Mouse (Mus musculus): Measurements from ENCODE around the gene Gm20532. TPM values are rescaled to one million over a fixed set of nuclear protein-coding genes. Genes with fewer than 3 reads are reported as not detected.

The Gm20532 gene
- polyA plus RNA-seq, 1 experiment = not detected

DNA sequence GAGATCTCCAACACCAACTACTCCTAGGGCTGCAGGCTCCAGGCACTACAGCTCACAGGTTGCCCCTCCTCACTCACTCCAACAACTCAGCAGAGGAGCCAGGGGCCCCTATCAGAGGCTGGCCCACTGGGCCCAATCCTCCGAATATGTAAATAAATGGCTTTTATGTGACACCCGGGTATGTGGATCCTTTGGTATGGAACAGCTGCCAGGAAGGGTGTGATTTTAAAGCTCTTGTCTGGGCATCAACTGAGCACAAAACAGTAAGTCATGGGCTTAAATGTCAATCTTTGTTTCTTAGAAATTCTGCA, 49.8 kb downstream of the Gm20532 start:
- peaks cover 68% of the 10 kb centered on the region for H3K4me1 ChIP-seq
- H3K36me3 ChIP-seq (replicated peaks; ENCODE audit: low read length) = peaks cover 67% of the 10 kb centered on the region
- TF ChIP-seq GATA1 (IDR thresholded peaks at IDR 0.05; ENCODE audit: borderline replicate concordance, low read length) = no peak
- no peak for TF ChIP-seq FLI1 (IDR thresholded peaks at IDR 0.05; ENCODE audit: low read length)
- peaks cover 4% of the 10 kb centered on the region for H3K27me3 ChIP-seq (replicated peaks)
- no peaks in the 10 kb centered on the region for H3K9me3 ChIP-seq
- H3K4me3 ChIP-seq (replicated peaks) = no peak overlapping the region

DNA sequence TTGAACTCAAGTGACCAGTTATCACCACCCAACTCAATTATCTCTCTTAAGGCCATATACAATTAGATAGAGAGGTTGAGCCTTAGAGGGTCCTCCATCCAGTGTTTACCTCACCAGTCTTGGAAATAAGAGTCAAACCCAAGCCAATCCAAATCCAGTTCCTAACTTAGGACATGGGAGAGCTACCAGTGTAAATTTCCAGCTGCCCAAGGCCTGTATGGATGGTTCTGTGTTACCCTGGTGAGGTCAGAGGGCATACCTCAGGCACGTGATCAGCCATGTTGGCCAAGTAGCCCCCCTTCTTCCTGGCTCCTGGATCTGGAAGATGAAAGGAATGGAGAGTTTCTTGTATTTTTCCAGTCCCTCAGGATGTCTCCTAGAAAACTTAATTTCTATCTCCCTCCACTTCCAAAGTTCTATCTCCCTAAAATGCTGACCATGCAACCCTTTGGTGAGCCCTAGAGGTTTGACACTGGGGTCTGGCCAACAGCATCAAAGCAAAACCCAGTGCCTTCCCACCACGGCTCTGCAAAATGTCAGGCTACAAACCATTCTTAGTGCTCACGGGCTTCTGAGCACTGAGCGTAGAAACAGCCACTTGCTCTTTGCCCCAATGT, 51.0 kb downstream of the Gm20532 start:
- peaks cover 64% of the 10 kb centered on the region for H3K36me3 ChIP-seq (replicated peaks; ENCODE audit: low read length)
- no peaks in the 10 kb centered on the region for H3K9me3 ChIP-seq
- H3K27me3 ChIP-seq (replicated peaks) = peaks cover under 1% of the 10 kb centered on the region
- H3K4me1 ChIP-seq = peaks cover 79% of the 10 kb centered on the region
- no peak for TF ChIP-seq FLI1 (IDR thresholded peaks at IDR 0.05; ENCODE audit: low read length)
- no peak for TF ChIP-seq GATA1 (IDR thresholded peaks at IDR 0.05; ENCODE audit: borderline replicate concordance, low read length)
- H3K4me3 ChIP-seq (replicated peaks) = peak overlapping the region; percentile 64

DNA sequence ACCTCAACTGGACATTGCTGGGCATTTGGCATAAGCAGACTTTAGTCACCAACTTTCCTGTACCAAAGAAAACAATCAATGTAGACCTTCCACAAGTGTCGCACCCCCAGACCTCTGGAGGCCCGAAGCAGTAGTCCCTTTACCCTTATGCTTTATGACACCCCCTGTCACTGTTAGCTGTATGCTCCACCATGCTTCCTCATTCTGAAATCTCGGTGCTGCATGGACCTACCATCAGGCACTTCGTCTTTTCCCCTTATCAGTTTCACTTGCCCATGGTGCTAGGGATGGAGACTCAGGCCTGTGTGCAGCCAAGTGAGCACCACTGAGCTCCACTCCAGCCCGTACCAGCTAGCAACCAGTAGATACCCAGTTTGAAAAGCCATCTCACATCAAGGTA, 51.6 kb downstream of the Gm20532 start:
- peaks cover 79% of the 10 kb centered on the region for H3K4me1 ChIP-seq
- no peaks in the 10 kb centered on the region for H3K9me3 ChIP-seq
- peaks cover 58% of the 10 kb centered on the region for H3K36me3 ChIP-seq (replicated peaks; ENCODE audit: low read length)
- TF ChIP-seq GATA1 (IDR thresholded peaks at IDR 0.05; ENCODE audit: borderline replicate concordance, low read length) (no peak), FLI1 (IDR thresholded peaks at IDR 0.05; ENCODE audit: low read length) (no peak)
- no peaks in the 10 kb centered on the region for H3K27me3 ChIP-seq (replicated peaks)
- peak overlapping the region; percentile 92 for H3K4me3 ChIP-seq (replicated peaks)

DNA sequence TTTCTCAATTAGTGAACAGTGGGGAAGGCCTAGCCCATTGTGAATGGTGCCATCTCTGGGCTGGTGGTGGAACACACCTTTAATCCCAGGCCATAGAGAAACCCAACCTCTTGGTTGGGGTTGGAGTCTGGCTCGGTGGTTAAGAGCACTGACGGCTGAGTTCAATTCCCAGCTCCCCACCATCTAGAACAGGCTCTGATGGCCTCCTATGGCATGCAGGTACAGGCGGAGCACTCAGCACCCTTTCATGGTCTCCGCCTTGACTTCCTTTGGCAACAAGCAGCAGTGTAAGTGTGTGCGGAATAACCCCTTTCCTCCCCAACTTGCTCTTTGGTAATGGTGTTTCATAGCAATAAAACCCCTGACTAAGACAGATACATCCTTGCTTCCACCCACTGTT, 52.1 kb downstream of the Gm20532 start:
- Histone ChIP-seq H3K9me3 (no peaks in the 10 kb centered on the region), H3K4me3 (replicated peaks) (peak overlapping the region; percentile 92), H3K27me3 (replicated peaks) (no peaks in the 10 kb centered on the region), H3K36me3 (replicated peaks; ENCODE audit: low read length) (peaks cover 54% of the 10 kb centered on the region), H3K4me1 (peaks cover 77% of the 10 kb centered on the region)
- TF ChIP-seq FLI1 (IDR thresholded peaks at IDR 0.05; ENCODE audit: low read length) = no peak
- TF ChIP-seq GATA1 (IDR thresholded peaks at IDR 0.05; ENCODE audit: borderline replicate concordance, low read length) = no peak

DNA sequence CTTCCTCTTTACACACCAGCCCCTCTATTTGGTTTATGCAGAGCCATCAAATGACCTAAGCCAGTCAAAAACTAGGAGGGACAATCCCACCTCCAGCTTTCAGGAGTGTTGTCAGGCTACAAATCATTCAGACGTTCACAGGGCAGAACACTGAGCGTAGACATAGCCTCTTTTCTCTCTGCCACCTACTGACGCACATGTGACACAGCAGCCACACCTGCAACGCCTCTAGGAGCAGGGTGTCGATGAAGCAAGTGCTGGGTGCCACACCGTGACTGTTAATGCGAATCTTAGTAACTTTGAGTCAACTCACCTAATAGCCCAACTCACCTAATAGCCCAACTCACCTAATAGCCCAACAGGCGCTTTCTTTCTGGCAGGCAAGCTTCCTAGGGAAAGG, 52.6 kb downstream of the Gm20532 start:
- Histone ChIP-seq H3K36me3 (replicated peaks; ENCODE audit: low read length) (peaks cover 49% of the 10 kb centered on the region), H3K27me3 (replicated peaks) (no peaks in the 10 kb centered on the region)

DNA sequence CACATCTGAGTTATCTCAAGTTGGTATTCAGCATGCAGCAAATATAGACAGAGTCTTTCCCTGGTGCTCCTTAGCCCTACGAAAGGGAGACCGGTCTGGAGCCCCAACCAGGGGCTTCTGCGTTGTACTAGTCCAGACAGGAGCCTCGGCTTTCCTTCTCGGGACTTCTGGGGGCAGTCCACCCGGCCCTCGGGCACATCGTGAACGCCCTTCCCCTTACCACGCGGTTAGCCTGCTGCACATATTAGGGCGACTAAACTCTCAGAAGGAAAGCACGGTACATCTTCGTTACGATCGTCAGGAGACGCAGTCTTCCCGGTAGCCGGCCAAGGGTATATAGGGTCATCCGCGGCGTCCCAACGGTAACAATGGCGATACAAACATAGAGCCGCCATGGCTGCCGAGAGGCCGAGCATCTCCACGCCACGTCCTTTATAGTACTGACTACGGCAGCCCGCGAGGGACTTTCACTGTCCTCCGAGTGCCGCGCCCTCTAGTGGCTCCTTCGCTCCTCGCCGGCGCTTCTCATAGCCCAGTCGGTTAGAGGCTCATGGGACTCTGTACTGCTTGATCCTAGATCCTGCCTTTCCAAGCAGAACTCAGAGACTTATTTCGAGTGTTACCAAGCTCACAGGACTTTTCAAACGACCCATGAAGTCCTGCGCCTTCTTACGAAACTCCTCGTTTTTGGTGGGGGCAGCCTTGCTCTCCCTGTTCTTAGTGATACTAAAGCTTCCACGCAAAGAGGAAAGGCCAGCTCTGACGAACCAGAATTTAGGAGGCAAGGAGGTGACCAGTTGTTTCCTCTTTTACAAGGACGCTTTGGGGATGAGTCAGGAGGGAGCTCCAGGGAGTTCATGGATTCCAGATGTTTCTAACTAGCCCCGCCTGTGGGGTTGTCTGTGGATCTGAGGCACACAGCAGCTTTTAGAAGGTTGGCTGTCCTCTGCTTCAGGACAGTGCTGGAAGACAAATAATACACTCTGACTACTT, 53.7 kb downstream of the Gm20532 start:
- H3K27me3 ChIP-seq (replicated peaks) = no peaks in the 10 kb centered on the region
- H3K36me3 ChIP-seq (replicated peaks; ENCODE audit: low read length) = peaks cover 38% of the 10 kb centered on the region

More for the DNA sequence above, 52.6 kb downstream of the Gm20532 start:
- peak overlapping the region; percentile 92 for H3K4me3 ChIP-seq (replicated peaks)
- no peak for TF ChIP-seq FLI1 (IDR thresholded peaks at IDR 0.05; ENCODE audit: low read length)
- H3K4me1 ChIP-seq = peaks cover 77% of the 10 kb centered on the region
- no peaks in the 10 kb centered on the region for H3K9me3 ChIP-seq

DNA sequence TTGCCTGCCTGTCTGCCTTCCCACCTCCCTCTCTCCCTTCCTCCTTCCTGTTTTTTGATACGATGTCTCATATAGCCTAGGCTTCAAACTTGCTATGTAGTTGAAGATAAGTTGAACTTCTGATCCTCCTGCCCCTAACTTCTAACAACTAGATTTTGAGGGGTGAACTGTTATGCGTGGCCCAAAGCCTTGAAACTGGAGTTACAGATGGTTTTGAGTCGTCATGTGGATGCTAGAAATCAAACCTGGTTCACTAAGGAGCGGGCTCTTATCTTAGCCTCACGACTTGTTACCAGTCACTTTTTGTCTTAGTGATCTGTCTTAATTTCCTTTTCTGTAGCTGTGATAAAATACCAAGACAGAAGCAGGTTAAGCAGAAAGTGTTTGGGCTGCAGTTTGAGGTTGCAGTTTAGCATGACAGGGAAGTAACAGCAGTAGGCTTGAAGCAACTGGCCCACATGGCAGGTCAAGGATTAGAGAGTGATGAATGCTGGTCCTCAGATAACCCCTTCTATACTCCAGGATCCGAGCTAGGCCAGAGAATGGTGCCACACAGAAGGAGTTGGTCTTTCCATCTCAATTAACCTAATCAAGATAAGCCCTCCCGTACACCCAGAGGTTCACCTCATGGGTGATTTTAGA, 54.7 kb downstream of the Gm20532 start:
- Histone ChIP-seq H3K36me3 (replicated peaks; ENCODE audit: low read length) (peaks cover 28% of the 10 kb centered on the region), H3K27me3 (replicated peaks) (peaks cover 1% of the 10 kb centered on the region), H3K4me3 (replicated peaks) (peak overlapping the region; percentile 98), H3K9me3 (no peaks in the 10 kb centered on the region), H3K4me1 (peaks cover 65% of the 10 kb centered on the region)
- no peak for TF ChIP-seq FLI1 (IDR thresholded peaks at IDR 0.05; ENCODE audit: low read length)
- no peak for TF ChIP-seq GATA1 (IDR thresholded peaks at IDR 0.05; ENCODE audit: borderline replicate concordance, low read length)

More for the DNA sequence above, 53.7 kb downstream of the Gm20532 start:
- H3K9me3 ChIP-seq = no peaks in the 10 kb centered on the region
- TF ChIP-seq FLI1 (IDR thresholded peaks at IDR 0.05; ENCODE audit: low read length) = no peak
- no peak for TF ChIP-seq GATA1 (IDR thresholded peaks at IDR 0.05; ENCODE audit: borderline replicate concordance, low read length)
- H3K4me3 ChIP-seq (replicated peaks) = peak overlapping the region; percentile 98
- peaks cover 75% of the 10 kb centered on the region for H3K4me1 ChIP-seq

DNA sequence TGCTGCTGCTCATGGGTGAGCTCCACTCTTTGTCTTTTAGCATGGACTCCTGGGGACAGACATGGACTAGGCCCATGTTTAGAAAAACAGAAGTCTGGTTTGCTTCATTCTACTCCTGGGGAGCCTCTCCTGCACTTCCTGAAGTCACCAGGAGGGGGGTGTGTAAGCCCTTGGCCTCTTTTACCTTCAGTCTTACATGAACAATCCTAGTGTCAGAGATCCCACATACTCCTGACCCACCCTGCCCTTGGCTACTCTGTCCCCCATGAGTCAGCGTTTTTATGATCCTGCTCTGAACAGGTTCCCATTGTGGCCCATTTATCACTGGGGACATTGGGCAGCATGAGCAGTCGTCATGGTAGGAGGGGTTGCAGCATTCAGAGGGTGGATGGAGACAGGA, 57.5 kb downstream of the Gm20532 start:
- TF ChIP-seq FLI1 (IDR thresholded peaks at IDR 0.05; ENCODE audit: low read length) (no peak), GATA1 (IDR thresholded peaks at IDR 0.05; ENCODE audit: borderline replicate concordance, low read length) (no peak)
- Histone ChIP-seq H3K27me3 (replicated peaks) (peaks cover 1% of the 10 kb centered on the region), H3K36me3 (replicated peaks; ENCODE audit: low read length) (peaks cover 1% of the 10 kb centered on the region)

DNA sequence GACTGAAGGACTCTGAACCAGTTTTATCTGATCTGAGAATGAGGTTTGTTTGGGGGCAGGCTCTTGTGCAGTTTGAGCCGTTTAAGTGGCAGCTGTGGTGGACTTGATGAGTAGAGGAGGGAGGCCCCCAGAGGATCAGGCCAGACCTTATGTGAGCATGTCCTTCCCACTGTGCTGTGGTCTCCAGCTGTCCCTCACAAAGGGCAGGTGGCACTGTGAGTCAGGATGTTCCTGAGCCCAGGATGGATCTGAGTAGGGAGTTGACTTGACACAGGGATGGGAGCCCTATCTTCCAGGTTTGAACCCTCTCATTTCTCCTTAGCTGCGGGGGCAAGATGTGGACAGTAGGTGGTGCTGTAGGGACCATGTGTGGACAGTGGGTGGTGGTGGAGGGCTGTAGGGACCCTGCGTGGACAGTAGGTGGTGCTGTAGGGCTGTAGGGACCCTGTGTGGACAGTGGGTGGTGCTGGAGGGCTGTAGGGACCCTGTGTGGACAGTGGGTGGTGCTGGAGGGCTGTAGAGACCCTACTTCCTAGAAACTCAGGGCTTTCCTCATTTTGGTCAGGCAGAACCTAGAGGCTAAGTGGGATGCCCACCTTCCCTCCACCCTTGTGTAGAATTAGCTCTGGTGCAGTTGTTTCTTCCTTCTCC, 60.3 kb downstream of the Gm20532 start:
- TF ChIP-seq FLI1 (IDR thresholded peaks at IDR 0.05; ENCODE audit: low read length) = no peak
- no peak for TF ChIP-seq GATA1 (IDR thresholded peaks at IDR 0.05; ENCODE audit: borderline replicate concordance, low read length)
- no peaks in the 10 kb centered on the region for H3K9me3 ChIP-seq
- H3K4me1 ChIP-seq = peaks cover 56% of the 10 kb centered on the region
- peaks cover 1% of the 10 kb centered on the region for H3K27me3 ChIP-seq (replicated peaks)
- no peak overlapping the region for H3K4me3 ChIP-seq (replicated peaks)
- no peaks in the 10 kb centered on the region for H3K36me3 ChIP-seq (replicated peaks; ENCODE audit: low read length)

More for the DNA sequence above, 57.5 kb downstream of the Gm20532 start:
- Histone ChIP-seq H3K4me1 (peaks cover 57% of the 10 kb centered on the region), H3K9me3 (no peaks in the 10 kb centered on the region), H3K4me3 (replicated peaks) (no peak overlapping the region)

All from megakaryocyte, embryonic 14.5 days (primary cell).